Mouse (Mus musculus) C2C12 (cell line): ENCODE results near the gene Crip2.

ENCODE experiments used
- CEBPB ChIP-seq: IDR thresholded peaks from one replicate; pipeline ENCODE4 v1.6.1; 2011; ENCODE audit warnings: low read depth, mild to moderate bottlenecking, control low read depth, moderate library complexity
- CTCF ChIP-seq: IDR thresholded peaks from one replicate; pipeline ENCODE4 v1.5.1; 2011; ENCODE audit not compliant: control insufficient read depth, insufficient read depth, insufficient read length
- MAX ChIP-seq: IDR thresholded peaks from one replicate; pipeline ENCODE4 v1.6.1; 2011; ENCODE audit warnings: mild to moderate bottlenecking, control low read depth
- MYOD1 ChIP-seq: IDR thresholded peaks from one replicate; pipeline ENCODE4 v1.6.1; 2011; ENCODE audit warnings: low read depth; ENCODE audit not compliant: control insufficient read depth, insufficient read length
- MYOG ChIP-seq: IDR thresholded peaks from one replicate; pipeline ENCODE4 v1.6.1; 2011; ENCODE audit not compliant: control insufficient read depth, insufficient read length; ENCODE audit errors: extremely low read depth
- USF1 ChIP-seq: IDR thresholded peaks from one replicate; pipeline ENCODE4 v1.6.1; 2011; ENCODE audit warnings: low read depth, mild to moderate bottlenecking, control low read depth, moderate library complexity

DNA sequence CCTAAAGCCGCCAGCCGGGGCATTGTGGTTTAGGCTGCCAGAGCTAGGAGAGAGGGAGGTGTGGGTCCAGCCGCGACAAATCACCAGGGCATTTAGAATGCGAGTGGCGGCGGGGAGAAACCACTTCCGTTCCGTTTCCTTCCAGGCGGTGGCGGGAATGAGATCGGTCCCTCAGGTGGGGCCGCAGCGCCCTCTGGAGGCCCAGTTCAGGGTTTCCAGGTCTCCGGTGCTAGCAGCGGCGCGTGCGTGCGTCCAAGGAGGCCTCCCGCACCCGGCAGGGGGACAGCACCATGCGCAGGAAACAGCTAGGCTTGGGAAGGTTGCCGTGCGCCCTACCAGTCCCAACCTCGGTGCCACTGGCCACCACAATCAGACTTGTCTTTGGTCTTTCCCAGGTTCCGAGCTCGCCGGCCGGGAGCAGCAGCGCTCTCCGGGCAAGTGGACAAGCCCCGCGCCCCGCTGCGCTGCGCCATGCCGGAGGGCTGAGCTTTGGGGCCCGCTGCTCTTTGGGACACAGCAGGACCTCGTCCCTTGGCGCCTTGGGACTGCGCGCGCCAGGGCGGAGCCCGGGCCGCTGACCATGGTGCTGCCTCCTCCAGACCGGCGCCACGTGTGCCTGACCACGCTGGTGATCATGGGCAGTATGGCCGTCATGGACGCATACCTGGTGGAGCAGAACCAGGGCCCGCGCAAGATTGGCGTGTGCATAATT, 47.7 kb downstream of the Crip2 start:
- no peak for TF ChIP-seq USF1
- no peak for TF ChIP-seq CEBPB
- TF ChIP-seq CTCF, result no peak
- no peak for TF ChIP-seq MYOD1
- no peak for TF ChIP-seq MAX
- TF ChIP-seq MYOG, result no peak
